Mouse (Mus musculus): Measurements from ENCODE around the gene Nkx6-2. TPM values are rescaled to one million over a fixed set of nuclear protein-coding genes. Genes with fewer than 3 reads are reported as not detected.
A peak's percentile ranks its signal among the peaks of the same experiment; 100 is the strongest.

Nkx6-2 gene
- polyA plus RNA-seq, 1 experiment from 2014 or later, result 11.3 TPM

DNA sequence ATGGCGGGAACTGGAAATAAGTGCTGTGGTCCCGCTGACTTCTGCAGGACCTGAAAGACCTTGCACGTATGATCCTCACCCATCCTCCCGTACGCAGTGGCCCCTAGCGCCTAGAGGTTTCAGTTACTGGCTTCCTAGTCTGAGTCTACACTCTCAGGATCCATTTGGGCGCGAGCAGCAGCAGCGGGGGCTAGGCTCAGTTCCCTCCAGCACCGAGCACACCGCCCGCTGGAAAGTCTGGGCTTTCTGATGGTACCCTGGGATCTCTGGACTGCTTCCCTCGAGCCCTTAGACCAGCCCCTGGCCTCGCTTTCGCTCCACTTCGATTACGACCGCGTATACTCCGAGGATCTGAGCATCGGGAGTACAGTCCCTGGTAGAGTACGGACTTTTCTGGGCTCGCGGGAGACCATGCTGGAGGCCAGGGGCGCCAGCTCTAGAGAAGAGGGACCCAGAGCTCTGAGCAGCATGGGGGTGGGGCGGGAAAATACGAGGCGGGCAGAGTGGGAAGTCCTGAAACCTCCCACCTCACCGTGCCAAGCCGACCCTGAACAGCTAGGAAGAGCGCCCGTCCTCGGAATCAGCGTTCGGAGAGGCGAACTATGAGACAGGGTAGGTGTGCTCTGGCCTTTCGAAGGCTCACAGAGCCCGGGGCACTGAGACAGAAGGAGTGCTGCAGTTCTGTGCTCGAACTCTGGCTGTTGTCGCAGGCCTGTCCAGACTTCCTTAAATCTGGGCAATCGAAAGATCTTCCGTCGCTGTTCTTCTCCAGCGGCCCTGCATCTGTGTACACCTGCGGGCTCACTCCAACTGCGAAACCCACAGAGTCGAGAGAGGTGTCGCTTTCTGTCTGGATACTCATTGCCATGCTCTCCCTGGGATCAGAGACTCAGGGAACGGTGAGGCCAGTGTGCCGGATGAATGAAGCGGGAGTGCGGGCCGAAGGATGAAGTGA is 1.9 kb upstream of the Nkx6-2 start:
- Histone ChIP-seq H3K36me3 (no peaks in the 10 kb centered on the region), H3K4me2 (peak overlapping the region; percentile 17; the same call in 1 of the 2 replicates), H3K9ac (0 out of 2 replicates have a peak overlapping the region, but pooled peaks have one; percentile 13), H3K27me3 (peaks cover 100% of the 10 kb centered on the region), H3K4me1 (replicated peaks) (peaks cover 48% of the 10 kb centered on the region), H3K27ac (no peak overlapping the region), H3K4me3 (no peak overlapping the region; the same call in 1 of the 2 replicates), H3K9me3 (no peaks in the 10 kb centered on the region)
- ATAC-seq (ENCODE audit: low FRiP score), result no peak
- 2% methylated on average over 53 of the region's 53 CpGs for WGBS

- H3K4me3 ChIP-seq, result peak overlapping the region; percentile 37; the same call in 1 of the 2 replicates
- ATAC-seq (ENCODE audit: low FRiP score), result no peak
- H3K27ac ChIP-seq, result no peak overlapping the region
- H3K27me3 ChIP-seq, result peaks cover 100% of the 10 kb centered on the region
- peaks cover 42% of the 10 kb centered on the region for H3K4me1 ChIP-seq (replicated peaks)
- no peak overlapping the region for H3K9ac ChIP-seq
- no peaks in the 10 kb centered on the region for H3K9me3 ChIP-seq
- H3K4me2 ChIP-seq, result no peak overlapping the region
- peaks cover 4% of the 10 kb centered on the region; the same call in 1 of the 2 replicates for H3K36me3 ChIP-seq
- WGBS, result 12% methylated on average over 17 of the region's 17 CpGs
Measured at GRCm38 (mm10) chr7:139583094-139583737, 619 bp upstream of the Nkx6-2 start.

- Histone ChIP-seq H3K27me3 (peaks cover 100% of the 10 kb centered on the region), H3K36me3 (peaks cover 12% of the 10 kb centered on the region; the same call in 1 of the 2 replicates), H3K4me1 (replicated peaks) (peaks cover 39% of the 10 kb centered on the region), H3K9ac (peak overlapping the region; percentile 60), H3K27ac (peak overlapping the region; percentile 48; the same call in 1 of the 2 replicates), H3K4me2 (peak overlapping the region; percentile 52), H3K9me3 (no peaks in the 10 kb centered on the region), H3K4me3 (peak overlapping the region; percentile 37)
- WGBS, result under 1% methylated on average over 82 of the region's 82 CpGs
- no peak; the same call in 1 of the 2 replicates for ATAC-seq (ENCODE audit: low FRiP score)
Measured at GRCm38 (mm10) chr7:139581801-139582571, 611 bp downstream of the Nkx6-2 start.

DNA sequence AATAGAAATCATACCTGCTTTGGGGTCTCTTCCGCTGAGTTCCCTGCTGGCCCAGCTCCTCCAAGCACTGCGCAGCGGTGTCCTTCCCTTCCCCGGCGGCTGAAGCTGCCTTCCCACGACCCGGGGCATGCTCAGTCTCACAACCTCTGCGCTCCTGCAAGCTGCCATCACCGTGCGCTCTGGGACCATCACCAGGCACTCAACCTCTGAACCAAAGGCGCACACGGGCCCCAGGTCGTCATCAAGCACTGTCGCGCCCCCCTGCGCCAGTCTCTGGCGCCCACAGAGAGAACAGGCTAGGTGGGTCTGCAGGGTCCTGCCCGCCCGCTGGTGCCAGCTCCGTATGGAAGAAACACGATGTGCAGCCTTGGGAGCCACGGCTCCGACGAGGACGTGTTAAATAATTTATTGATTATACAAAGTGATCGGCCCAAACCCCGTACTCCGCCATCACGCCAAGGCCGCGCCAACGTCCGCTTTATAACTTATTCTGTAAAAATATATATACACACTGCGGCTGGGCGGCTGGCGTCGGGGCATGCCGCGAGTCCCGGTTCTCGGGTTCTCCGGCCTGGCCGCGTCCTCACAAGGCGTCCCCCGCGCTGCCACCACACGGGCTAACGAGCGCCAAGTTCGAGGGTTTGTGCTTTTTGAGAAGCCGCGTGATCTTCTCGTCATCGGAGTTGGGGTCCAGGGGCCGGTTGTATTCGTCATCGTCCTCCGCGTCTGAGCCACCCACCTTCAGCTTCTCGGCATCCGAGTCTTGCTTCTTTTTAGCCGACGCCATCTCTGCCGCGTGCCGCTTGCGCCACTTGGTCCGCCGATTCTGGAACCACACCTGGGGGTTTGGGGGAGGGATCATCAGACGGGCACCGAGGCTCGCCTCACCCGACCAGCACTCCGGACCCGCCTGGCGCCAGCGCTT is 1.5 kb downstream of the Nkx6-2 start:
- ATAC-seq (ENCODE audit: low FRiP score), result no peak

GRCm38 (mm10) chr7:139579261-139579905 is 3.2 kb downstream of the Nkx6-2 start:
- no peak overlapping the region for H3K27ac ChIP-seq
- H3K9ac ChIP-seq, result 0 out of 2 replicates have a peak overlapping the region, but pooled peaks have one; percentile 1
- no peaks in the 10 kb centered on the region for H3K9me3 ChIP-seq
- peak overlapping the region; percentile 52 for H3K4me2 ChIP-seq
- H3K4me1 ChIP-seq (replicated peaks), result peaks cover 35% of the 10 kb centered on the region
- peak overlapping the region; percentile 6; the same call in 1 of the 2 replicates for H3K4me3 ChIP-seq
- no peak for ATAC-seq (ENCODE audit: low FRiP score)
- H3K36me3 ChIP-seq, result peaks cover 12% of the 10 kb centered on the region; the same call in 1 of the 2 replicates
- peaks cover 100% of the 10 kb centered on the region for H3K27me3 ChIP-seq
- 48% methylated on average over 21 of the region's 21 CpGs for WGBS

More for the DNA sequence above, 1.5 kb downstream of the Nkx6-2 start:
- Histone ChIP-seq H3K27ac (no peak overlapping the region), H3K9ac (peak overlapping the region; percentile 60), H3K4me1 (replicated peaks) (peaks cover 46% of the 10 kb centered on the region), H3K4me3 (peak overlapping the region; percentile 37), H3K4me2 (peak overlapping the region; percentile 52), H3K9me3 (no peaks in the 10 kb centered on the region), H3K36me3 (peaks cover 12% of the 10 kb centered on the region; the same call in 1 of the 2 replicates), H3K27me3 (peaks cover 100% of the 10 kb centered on the region)
- under 1% methylated on average over 78 of the region's 78 CpGs for WGBS

GRCm38 (mm10) chr7:139576064-139576686 is 6.4 kb downstream of the Nkx6-2 start:
- H3K27ac ChIP-seq, result no peak overlapping the region
- WGBS, result 63% methylated on average over 16 of the region's 16 CpGs
- no peak overlapping the region for H3K4me3 ChIP-seq
- 0 out of 2 replicates have a peak, but pooled peaks have one; percentile 41 for ATAC-seq (ENCODE audit: low FRiP score)
- peaks cover 16% of the 10 kb centered on the region for H3K4me1 ChIP-seq (replicated peaks)
- H3K4me2 ChIP-seq, result no peak overlapping the region
- H3K27me3 ChIP-seq, result peaks cover 100% of the 10 kb centered on the region
- H3K9ac ChIP-seq, result no peak overlapping the region
- H3K9me3 ChIP-seq, result no peaks in the 10 kb centered on the region
- peaks cover 12% of the 10 kb centered on the region; the same call in 1 of the 2 replicates for H3K36me3 ChIP-seq

DNA sequence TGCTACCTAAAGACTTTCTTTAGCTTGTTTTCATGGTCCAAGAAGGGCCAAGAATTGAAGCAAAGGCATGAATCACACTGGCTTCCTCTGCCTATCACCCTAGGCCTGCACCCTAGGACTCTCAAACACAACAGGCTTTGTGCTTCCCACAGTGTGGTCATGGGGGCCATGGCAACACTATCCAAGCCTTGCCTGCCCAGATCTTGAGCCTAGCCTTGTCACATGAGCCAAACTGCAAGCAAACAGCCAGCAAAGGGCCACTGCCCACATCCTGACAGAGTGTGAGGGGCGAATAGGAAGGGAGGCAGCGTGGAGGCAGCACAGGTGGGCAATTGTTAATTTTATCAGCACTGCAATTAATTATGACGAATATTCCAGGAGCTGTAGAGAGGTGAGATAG is 9.9 kb downstream of the Nkx6-2 start:
- Histone ChIP-seq H3K27ac (no peak overlapping the region), H3K36me3 (peaks cover 3% of the 10 kb centered on the region; the same call in 1 of the 2 replicates), H3K9ac (no peak overlapping the region), H3K27me3 (peaks cover 95% of the 10 kb centered on the region), H3K4me3 (no peak overlapping the region), H3K9me3 (no peaks in the 10 kb centered on the region), H3K4me2 (no peak overlapping the region), H3K4me1 (replicated peaks) (peaks cover 11% of the 10 kb centered on the region)
- 87% methylated on average over 3 of the region's 3 CpGs for WGBS
- ATAC-seq (ENCODE audit: low FRiP score), result no peak

DNA sequence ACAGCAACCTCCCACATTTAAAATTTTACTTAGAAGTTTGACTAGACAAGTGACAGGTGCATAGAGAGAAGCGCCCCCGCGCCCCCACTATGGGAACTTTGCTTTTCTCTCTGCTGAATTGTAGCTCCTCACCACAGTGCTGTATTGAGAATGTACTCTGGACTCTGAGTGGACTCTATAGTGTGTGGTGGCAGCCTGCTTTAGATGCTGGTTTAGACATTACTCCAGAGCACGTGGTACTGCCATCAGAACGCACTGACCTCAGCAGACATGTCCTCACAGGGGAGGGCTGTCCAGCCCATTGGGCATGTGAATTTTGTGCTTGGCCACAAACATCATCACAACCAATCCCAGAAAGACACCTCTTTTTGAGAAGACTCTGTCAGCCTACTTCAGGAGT is 11.8 kb downstream of the Nkx6-2 start:
- ATAC-seq (ENCODE audit: low FRiP score), result no peak
- H3K9me3 ChIP-seq, result no peaks in the 10 kb centered on the region
- H3K36me3 ChIP-seq, result no peaks in the 10 kb centered on the region
- H3K4me1 ChIP-seq (replicated peaks), result peaks cover 12% of the 10 kb centered on the region
- H3K9ac ChIP-seq, result no peak overlapping the region
- H3K4me2 ChIP-seq, result no peak overlapping the region
- H3K27ac ChIP-seq, result no peak overlapping the region
- no peak overlapping the region for H3K4me3 ChIP-seq
- WGBS, result 96% methylated on average over 5 of the region's 5 CpGs
- peaks cover 92% of the 10 kb centered on the region for H3K27me3 ChIP-seq

GRCm38 (mm10) chr7:139566533-139566932 is 16.1 kb downstream of the Nkx6-2 start:
- WGBS, result 56% methylated on average over 8 of the region's 8 CpGs
- H3K9ac ChIP-seq, result no peak overlapping the region
- H3K27me3 ChIP-seq, result peaks cover 87% of the 10 kb centered on the region
- peak; percentile 66; the same call in 1 of the 2 replicates for ATAC-seq (ENCODE audit: low FRiP score)
- H3K27ac ChIP-seq, result no peak overlapping the region
- peaks cover 24% of the 10 kb centered on the region for H3K4me1 ChIP-seq (replicated peaks)
- H3K4me2 ChIP-seq, result no peak overlapping the region
- H3K36me3 ChIP-seq, result no peaks in the 10 kb centered on the region
- H3K4me3 ChIP-seq, result no peak overlapping the region
- H3K9me3 ChIP-seq, result no peaks in the 10 kb centered on the region

GRCm38 (mm10) chr7:139565998-139566397 is 16.6 kb downstream of the Nkx6-2 start:
- H3K36me3 ChIP-seq, result no peaks in the 10 kb centered on the region
- ATAC-seq (ENCODE audit: low FRiP score), result no peak
- H3K4me2 ChIP-seq, result no peak overlapping the region
- peaks cover 87% of the 10 kb centered on the region for H3K27me3 ChIP-seq
- H3K27ac ChIP-seq, result no peak overlapping the region
- WGBS, result 69% methylated on average over 6 of the region's 6 CpGs
- no peak overlapping the region for H3K4me3 ChIP-seq
- H3K9me3 ChIP-seq, result no peaks in the 10 kb centered on the region
- H3K9ac ChIP-seq, result no peak overlapping the region
- peaks cover 24% of the 10 kb centered on the region for H3K4me1 ChIP-seq (replicated peaks)
